Mouse (Mus musculus) hindlimb bud, embryonic 11.5 days (tissue): ENCODE measurements around the gene Plcd4.
"Not testable (repeated sequence)": the region's sequence is repeated elsewhere in the genome, so short reads cannot be mapped to it uniquely, and the experiment has no call there.

Experiments
- DNase-seq: peaks from one replicate; pipeline ENCODE4 v3.0.0-alpha.2; 2012; ENCODE audit warnings: low read depth, low spot score; ENCODE audit errors: extremely low spot score

Plcd4 gene

GRCm38 (mm10) chr1:74542451-74542961 lies at the start of gene Plcd4:
Plcd4 (plus strand) TSS chr1:74542888.
- DNase-seq, result no peak

DNA sequence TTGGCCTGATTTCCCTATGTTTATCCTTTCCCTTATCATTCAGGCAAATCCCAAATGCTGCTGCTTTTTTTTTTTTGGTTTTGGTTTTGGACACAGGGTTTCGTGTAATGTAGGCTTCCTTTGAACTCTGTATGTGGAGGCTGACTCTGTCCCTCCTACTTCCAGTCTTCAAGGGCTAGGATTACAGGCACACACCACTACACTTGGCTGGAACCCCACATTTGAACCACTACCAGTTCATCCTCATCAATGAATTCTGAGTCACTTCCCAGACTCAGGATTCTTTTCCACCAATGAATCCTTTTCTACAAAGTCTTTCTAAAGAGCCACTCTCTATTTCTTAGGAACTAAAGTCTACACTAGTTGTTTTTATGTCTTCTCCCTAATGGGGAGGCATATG lies 41.6 kb upstream of the Plcd4 start:
- no peak for DNase-seq

- DNase-seq, result no peak
Measured at GRCm38 (mm10) chr1:74505393-74505720, 37.3 kb upstream of the Plcd4 start.

DNA sequence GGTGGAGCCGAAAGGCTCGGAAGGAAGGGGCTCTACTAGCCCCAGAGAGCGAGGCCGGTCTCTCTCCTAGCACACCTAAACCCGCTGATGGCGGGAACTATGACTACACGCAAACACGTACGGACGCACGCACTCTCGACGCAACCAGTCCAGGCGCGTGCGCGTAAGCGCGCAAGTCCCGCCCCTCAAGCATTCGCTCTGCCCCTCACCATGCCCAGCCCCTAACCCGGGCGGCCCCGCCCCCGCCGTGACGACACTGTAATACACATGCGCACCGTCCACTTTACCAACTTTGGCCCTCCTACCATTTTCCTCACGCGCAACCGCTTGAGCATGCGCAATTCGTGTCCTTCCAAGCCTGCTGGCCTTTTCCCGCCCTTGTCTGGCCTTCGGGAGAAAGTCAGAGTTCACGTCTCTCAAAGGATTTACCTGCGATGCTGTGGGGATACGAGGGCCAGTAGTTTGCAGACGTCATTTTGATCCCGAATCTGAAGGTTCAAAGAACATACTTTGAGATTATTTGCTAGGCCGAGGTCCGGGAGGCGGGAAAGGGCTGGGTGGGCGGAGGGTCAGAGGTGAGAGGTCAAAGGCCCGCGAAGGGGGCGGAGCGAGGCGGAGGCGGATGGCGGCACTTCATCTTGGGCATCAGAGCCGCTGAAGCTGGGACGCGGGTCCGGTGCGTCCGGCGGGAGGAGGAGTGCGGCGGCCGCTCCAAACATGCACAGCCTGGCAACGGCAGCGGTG lies 36.8 kb upstream of the Plcd4 start, which contains the start of gene Cnot9:
TSS of gene Cnot9 (plus strand) at position 338 of the 744 bp plus-strand sequence.
- peak; percentile 99 for DNase-seq

- DNase-seq, result peak; percentile 20
Measured at GRCm38 (mm10) chr1:74506471-74506881, 36.2 kb upstream of the Plcd4 start.

- DNase-seq, result no peak
Measured at GRCm38 (mm10) chr1:74507780-74508179, 34.9 kb upstream of the Plcd4 start.

GRCm38 (mm10) chr1:74511306-74511705 lies 31.4 kb upstream of the Plcd4 start:
- no peak for DNase-seq

GRCm38 (mm10) chr1:74512999-74513398 lies 29.7 kb upstream of the Plcd4 start:
- DNase-seq, result not testable (repeated sequence)

DNA sequence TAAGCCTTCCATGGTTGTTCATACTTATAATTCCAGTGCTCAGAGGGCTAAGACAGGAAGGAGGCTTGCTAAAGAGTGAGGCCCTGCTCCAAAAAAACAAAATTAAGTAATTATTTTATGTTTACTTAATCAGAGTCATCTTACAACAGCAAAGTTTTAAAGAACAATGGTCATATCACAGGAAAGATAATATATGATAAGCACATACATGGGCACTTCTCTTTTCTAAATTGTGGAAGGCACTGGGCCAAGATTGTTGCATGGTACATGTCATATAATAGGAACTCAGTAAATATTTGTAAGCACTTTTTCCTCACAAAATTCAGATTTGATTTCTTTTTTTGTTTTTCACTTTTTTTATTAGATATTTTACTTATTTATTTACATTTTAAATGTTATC lies 22.8 kb upstream of the Plcd4 start:
- DNase-seq, result no peak

- no peak for DNase-seq
Measured at GRCm38 (mm10) chr1:74524746-74525145, 17.9 kb upstream of the Plcd4 start.

- no peak for DNase-seq
Measured at GRCm38 (mm10) chr1:74528589-74528988, 14.1 kb upstream of the Plcd4 start.

DNA sequence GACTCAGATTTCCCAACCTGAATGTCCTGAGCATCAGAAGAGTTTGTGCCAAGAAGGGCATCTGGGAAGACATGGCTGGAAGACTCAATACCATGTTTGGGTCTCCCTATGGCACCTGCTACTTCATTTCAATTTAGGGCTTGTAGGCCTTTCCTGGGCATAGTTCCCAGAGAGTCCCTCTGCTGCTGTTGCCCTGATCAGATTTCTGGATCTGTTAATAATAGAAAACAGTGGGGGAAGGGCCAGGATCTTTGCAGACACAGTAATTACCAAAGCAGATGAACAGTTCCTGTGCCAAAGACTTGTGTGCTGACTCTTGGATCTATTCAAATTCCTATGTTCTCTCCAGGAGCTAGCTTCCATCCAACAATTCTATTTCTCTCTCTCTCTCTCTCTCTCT lies 4.0 kb upstream of the Plcd4 start:
- DNase-seq, result no peak

GRCm38 (mm10) chr1:74544184-74544583 lies 1.5 kb downstream of the Plcd4 start, which contains the start of gene Usp37:
Usp37 (minus strand) TSS chr1:74544284.
- DNase-seq, result no peak

GRCm38 (mm10) chr1:74559061-74559460 lies 16.4 kb downstream of the Plcd4 start:
- DNase-seq, result no peak

GRCm38 (mm10) chr1:74565834-74566233 lies 23.1 kb downstream of the Plcd4 start:
- DNase-seq, result no peak

GRCm38 (mm10) chr1:74569739-74570719 lies 27.3 kb downstream of the Plcd4 start:
- DNase-seq, result no peak

GRCm38 (mm10) chr1:74582621-74583020 lies 39.9 kb downstream of the Plcd4 start:
- DNase-seq, result no peak

DNA sequence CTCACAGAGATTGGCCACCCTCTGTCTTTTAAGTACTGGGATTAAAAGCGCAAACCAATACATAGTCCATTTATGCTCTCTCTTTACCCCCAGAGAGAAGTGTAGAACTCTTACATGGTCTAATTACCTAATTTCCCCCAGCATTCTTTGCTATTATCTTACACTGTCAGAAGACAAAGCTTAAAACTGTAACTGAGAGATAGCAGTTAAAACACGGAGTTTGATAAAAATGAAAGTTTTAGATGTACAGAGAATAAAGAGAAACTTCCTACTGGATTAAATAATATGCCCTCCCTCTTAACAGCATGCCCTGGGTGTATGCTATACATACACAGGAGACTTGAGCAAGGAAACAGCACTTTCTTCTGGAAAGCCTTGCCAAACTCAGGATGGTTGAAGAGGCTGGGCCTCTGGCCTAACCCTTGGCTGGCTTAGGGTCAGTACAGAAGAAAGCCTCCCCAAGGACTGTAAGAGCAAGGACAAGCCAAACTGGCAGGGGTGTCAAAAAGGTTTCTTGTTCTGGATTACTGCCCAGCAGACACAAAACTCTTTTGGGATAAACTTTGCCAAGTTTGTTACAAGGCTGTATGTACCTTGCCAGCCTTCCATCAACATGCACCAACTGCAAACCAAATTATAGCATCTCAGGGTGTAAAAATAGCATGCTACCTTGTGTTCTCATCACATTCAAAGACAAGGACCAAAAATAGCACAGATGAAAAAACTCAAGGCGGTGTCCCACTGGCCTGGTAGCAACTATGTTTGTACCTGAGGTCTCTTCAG lies 42.1 kb downstream of the Plcd4 start:
- DNase-seq, result no peak

GRCm38 (mm10) chr1:74587233-74587772 lies 44.6 kb downstream of the Plcd4 start:
- DNase-seq, result peak; percentile 5

DNA sequence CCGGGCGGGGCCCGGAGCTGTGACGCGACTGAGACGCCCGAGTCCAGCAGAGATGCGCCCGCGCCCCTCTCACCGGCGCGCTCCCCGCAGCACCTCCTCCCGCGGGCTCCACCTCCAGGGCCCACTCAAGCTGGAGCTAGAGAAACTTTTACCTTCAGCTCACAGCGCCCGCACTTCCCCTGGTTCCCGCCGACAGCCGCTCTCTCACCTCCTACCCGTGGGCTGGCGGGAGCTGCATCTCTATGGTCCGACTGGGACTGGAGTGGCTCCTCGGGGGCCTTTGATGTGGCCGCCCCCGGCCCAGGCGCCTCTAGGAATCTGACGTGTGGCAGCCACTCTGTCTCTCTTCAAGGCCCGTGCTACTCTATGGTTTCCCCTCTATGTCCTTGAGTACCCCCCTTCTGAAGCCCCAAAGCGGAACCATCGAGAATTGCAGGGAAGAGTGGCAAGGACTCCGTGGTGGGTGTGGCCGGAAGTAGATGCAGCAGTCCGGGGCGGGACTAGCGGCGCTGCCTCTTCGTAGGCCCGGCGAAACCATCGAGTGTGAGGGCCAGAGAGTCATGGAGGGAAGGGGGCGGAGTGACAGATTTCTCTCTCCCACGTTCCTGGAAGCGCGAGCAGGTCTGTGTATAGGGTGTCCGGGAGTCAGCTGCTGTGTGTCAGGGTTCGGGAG lies 45.2 kb downstream of the Plcd4 start, which contains the start of the genes Zfp142 and Bcs1l:
TSS of gene Zfp142 (minus strand) at position 474 of the 673 bp plus-strand sequence.
TSS of gene Bcs1l (plus strand) at position 517 of the 673 bp plus-strand sequence.
- DNase-seq, result peak; percentile 95
